Mouse (Mus musculus) stomach, embryonic 14.5 days (tissue): ENCODE results near the gene Grid1. TPM values are rescaled to one million over a fixed set of nuclear protein-coding genes. Genes with fewer than 3 reads are reported as not detected.

Source experiments
- ATAC-seq: fragments of 200-750 bp; cut with Nextera tagmentation; 2 replicates; pipeline ENCODE4 v1.8.0; 2017; ENCODE audit warnings: low read depth, moderate TSS enrichment; ENCODE audit not compliant: insufficient number of reproducible peaks, insufficient read depth, low FRiP score
- H3K27ac ChIP-seq: fragments of 300-500 bp; sonication (generic); 2 replicates; pipeline ENCODE4 v1.5.1; 2014; ENCODE audit warnings: mild to moderate bottlenecking, low read length, moderate library complexity, mixed read lengths
- H3K27me3 ChIP-seq: fragments of 300-500 bp; sonication (generic); 2 replicates; pipeline ENCODE4 v1.6.1; 2014; ENCODE audit warnings: low read length, control low read depth, mixed read lengths; ENCODE audit not compliant: control insufficient read depth, insufficient read depth
- H3K36me3 ChIP-seq: fragments of 300-500 bp; sonication (generic); 2 replicates; pipeline ENCODE4 v1.6.1; 2014; ENCODE audit warnings: mild to moderate bottlenecking, control low read depth, low read length, moderate library complexity, mixed read lengths; ENCODE audit not compliant: control insufficient read depth, insufficient read depth
- H3K4me1 ChIP-seq: fragments of 300-500 bp; sonication (generic); 2 replicates; pipeline ENCODE4 v1.6.1; 2014; ENCODE audit warnings: low read length, control low read depth, mixed read lengths; ENCODE audit not compliant: control insufficient read depth, insufficient read depth
- H3K4me2 ChIP-seq: fragments of 300-500 bp; sonication (generic); replicated peaks from 2 replicates; pipeline ENCODE4 v1.6.1; 2014; ENCODE audit warnings: low read depth, low read length, control low read depth
- H3K4me3 ChIP-seq: fragments of 300-500 bp; sonication (generic); 2 replicates; pipeline ENCODE4 v1.5.1; 2014; ENCODE audit warnings: low read depth, low read length, control low read depth
- H3K9ac ChIP-seq: fragments of 300-500 bp; sonication (generic); replicated peaks from 2 replicates; pipeline ENCODE4 v1.6.1; 2014; ENCODE audit warnings: low read depth, mild to moderate bottlenecking, control low read depth, low read length, moderate library complexity, mixed read lengths
- H3K9me3 ChIP-seq: fragments of 300-500 bp; sonication (generic); 2 replicates; pipeline ENCODE4 v1.6.1; 2016; ENCODE audit warnings: low read depth, low read length, control low read depth; ENCODE audit not compliant: control insufficient read depth
- WGBS: fragments of 180-500 bp; shearing (Covaris S2); extraction: QIAGEN DNeasy Blood & Tissue Kit; methylation state at CpG from one replicate; pipeline ENCODE4 v1.1.7; 2014; 5-methylcytosine and 5-hydroxymethylcytosine counted together
- polyA plus RNA-seq: library from polyadenylated mRNA; unstranded; fragments of >200 nt; fragmentation: Nextera tagmentation; extraction: Ambion mirVana; gene quantifications from 2 replicates; pipeline ENCODE4 v1.2.1, GENCODE M21; 2014

Grid1 gene
- polyA plus RNA-seq, 1 experiment from 2014 or later: 1.1 TPM

DNA sequence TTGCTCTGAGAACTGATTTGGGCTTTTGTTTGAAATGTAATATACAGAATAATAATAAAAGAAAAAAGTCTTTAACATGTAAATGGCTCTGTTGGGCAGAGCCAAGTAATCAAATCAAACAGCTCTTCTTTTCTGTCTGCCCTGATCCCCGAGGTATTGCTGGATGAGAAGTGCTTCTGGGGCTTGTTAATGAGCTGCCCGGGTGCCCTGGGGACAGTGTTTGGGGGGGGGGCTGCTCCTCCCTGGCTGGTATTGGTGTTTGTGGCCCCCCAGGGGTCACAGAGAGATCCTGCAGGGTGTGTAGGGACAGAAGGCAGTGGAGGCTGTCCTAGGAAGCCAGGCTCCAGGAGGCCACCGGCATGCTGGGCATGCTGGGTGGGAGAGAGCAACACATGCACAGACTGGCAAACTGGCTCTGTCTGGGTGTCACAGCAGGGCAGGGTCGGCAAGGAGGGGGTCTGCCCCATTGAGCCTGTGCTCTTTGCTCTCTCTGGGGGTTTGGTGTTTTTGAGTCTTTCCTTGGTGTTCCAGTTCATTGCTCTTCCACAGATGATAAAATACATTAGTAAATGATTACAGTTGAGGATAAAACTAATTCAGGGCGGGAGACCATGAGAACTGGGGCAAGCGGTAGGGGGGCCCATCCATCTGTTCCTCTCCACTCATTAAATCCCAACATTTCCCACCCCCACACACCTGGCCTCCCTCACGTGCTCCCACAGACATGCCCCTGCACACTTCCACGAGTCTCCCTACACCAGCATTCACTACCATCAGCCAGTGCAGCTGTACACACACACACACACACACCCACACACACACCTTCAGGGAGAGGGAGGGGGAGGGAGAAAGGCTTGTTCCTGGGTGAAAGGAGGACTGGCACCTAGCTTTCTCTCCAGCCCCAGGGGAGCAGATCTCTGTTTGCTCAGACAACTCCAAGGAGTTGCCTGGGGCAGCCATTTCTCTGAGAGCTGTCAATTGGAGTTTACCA lies 60.8 kb downstream of the Grid1 start:
- Histone ChIP-seq H3K9ac (no peak overlapping the region), H3K4me1 (no peaks in the 10 kb centered on the region), H3K4me3 (no peak overlapping the region), H3K27me3 (no peaks in the 10 kb centered on the region), H3K27ac (no peak overlapping the region), H3K36me3 (no peaks in the 10 kb centered on the region), H3K9me3 (no peaks in the 10 kb centered on the region), H3K4me2 (no peak overlapping the region)
- no peak for ATAC-seq
- WGBS: 25% methylated on average over 8 of the region's 8 CpGs

DNA sequence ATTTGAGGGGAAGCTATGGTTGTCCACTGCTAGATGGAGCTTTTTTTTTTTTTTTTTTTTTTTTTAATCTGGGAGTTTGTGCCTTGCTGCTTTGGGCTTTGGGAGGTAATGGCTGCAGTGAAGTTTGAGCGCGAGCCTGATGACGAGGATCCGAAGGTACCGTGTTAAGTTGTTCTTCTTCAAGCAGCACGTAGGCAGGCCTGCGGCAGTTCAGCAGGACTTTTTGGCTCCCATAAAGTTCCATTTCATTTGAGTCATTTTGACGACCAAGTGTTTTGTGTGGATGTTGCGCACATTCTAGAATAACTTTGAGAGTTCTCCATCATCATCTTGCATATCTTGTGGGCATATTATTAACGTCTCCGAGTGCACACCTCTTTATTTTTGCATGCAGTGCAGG lies 64.3 kb downstream of the Grid1 start:
- WGBS: 93% methylated on average over 11 of the region's 11 CpGs
- no peaks in the 10 kb centered on the region for H3K36me3 ChIP-seq
- no peaks in the 10 kb centered on the region for H3K9me3 ChIP-seq
- no peak overlapping the region for H3K4me2 ChIP-seq
- no peak for ATAC-seq
- no peak overlapping the region for H3K27ac ChIP-seq
- H3K4me1 ChIP-seq: no peaks in the 10 kb centered on the region
- no peak overlapping the region for H3K9ac ChIP-seq
- no peak overlapping the region for H3K4me3 ChIP-seq
- H3K27me3 ChIP-seq: no peaks in the 10 kb centered on the region

DNA sequence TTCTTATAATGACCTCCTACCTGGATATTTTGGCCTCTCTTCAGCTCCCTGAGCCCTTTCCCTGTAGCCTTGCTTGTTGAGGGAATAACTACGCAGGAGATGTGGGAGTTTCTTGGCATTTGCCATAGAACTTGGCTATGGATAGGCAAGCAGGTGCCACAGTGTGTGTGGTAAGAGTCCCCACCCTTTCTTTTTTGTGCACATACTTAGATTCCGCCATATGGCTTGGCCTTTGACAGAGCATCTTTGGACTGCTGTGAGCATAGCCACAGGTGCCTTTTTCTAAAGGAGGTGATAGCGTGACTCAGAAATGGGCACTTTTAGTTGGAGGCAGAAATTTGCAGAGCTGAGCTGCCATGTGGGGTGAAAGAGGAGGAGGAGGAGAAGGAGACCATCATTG lies 64.7 kb downstream of the Grid1 start:
- H3K4me2 ChIP-seq: no peak overlapping the region
- no peaks in the 10 kb centered on the region for H3K4me1 ChIP-seq
- no peaks in the 10 kb centered on the region for H3K27me3 ChIP-seq
- no peak overlapping the region for H3K27ac ChIP-seq
- H3K9ac ChIP-seq: no peak overlapping the region
- H3K9me3 ChIP-seq: no peaks in the 10 kb centered on the region
- H3K36me3 ChIP-seq: no peaks in the 10 kb centered on the region
- WGBS: 88% methylated on average over 3 of the region's 3 CpGs
- no peak for ATAC-seq
- H3K4me3 ChIP-seq: no peak overlapping the region

DNA sequence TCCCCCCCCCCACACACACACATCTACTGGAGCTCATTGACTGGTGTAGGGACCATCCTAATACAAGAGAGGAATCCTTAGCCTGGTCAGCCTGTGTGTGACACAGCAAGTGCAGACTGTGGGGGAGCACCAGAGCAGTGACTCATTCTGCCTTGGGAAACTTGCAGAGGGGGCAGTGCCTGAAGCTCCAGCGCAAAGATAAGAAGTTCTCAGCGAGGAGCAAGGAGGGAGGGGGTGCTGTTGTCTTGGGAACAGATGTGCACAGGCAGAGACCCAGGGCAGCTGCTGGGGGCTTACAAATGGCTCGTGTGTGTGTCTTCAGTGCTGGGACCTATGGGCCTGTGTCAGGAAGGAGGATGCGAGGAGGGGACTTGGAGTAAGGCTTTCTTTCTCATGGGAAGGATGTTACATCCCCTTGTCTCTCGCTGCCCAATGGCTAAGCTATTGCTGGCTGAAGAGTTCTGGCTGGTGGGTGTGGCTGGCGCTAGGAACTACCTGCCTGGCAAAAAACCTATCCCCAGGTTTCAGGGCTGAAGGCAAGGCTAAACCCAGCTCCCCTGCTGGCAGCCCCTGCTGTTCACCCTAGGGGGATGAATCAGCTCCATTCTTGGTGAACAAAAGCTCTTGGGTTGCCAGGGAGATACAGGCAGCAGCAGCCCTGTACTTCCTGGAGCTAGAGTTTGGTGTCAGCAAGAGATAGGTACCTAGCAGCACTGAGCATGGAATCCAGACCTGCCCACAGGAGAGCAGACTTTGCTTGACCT lies 72.0 kb downstream of the Grid1 start:
- WGBS: 11% methylated on average over 6 of the region's 6 CpGs
- H3K9me3 ChIP-seq: no peaks in the 10 kb centered on the region
- no peaks in the 10 kb centered on the region for H3K36me3 ChIP-seq
- H3K4me2 ChIP-seq: no peak overlapping the region
- ATAC-seq: no peak
- peaks cover 2% of the 10 kb centered on the region; the same call in 1 of the 2 replicates for H3K4me1 ChIP-seq
- H3K4me3 ChIP-seq: no peak overlapping the region
- no peaks in the 10 kb centered on the region for H3K27me3 ChIP-seq
- no peak overlapping the region for H3K27ac ChIP-seq
- H3K9ac ChIP-seq: no peak overlapping the region

DNA sequence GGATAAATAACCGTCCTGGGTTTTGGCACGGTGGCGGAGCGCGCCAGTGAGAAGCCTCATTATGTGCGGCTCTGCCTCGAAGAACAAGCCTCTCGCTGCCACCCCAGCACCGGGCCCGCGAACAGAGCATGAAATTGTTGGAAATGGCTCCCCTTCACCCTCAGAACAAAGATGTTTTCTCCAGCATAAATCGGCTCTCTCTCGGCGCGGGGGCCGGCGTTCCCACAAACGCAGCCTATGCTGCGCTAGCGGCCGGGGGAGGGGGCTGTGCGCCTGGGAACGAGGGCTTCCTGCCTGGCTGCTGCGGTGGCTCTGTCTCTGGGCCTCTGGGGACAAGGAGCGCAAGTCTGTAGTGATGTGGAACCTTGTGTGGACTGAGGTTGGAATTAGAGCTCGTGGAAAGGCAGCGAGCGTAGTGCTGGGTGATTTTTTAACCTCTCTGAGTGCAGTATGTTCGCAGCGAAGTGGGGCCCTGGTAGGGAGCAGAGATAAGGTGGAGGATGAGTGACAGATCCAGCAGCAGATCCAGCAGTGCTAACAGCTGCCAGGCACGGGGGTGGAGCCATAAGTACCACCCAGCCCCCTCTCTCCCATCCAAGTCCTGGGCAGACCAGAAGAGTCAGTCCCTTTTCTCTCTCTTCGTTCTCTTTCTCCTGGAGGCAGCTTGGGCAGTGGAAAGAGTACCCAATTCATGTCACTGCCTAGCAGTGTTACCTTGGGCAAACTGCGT lies 76.5 kb downstream of the Grid1 start:
- WGBS: 6% methylated on average over 33 of the region's 33 CpGs
- ATAC-seq: peak; percentile 50; the same call in 1 of the 2 replicates

DNA sequence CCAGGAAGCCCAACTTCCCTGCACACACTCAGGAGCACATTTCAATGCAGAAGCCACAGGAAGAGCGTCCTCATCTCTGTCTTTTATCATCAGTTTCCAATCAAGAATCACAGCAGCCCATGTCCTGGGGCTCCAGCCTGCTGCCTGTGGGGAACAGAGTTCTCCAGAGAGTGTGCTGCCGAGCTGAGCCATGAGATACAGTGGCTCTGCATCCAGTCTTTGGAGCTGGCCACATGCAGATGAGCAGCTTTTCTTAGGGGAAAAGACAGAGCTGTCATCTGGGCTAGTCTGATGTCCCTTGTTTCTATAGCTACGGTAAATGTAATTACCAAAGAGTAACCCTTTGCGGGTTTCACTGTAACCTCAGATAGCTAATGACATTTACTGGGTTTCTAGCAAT lies 83.9 kb downstream of the Grid1 start:
- H3K4me3 ChIP-seq: no peak overlapping the region
- H3K4me2 ChIP-seq: no peak overlapping the region
- no peak for ATAC-seq
- WGBS: 59% methylated on average over 4 of the region's 4 CpGs
- H3K27me3 ChIP-seq: no peaks in the 10 kb centered on the region
- H3K9ac ChIP-seq: no peak overlapping the region
- H3K36me3 ChIP-seq: no peaks in the 10 kb centered on the region
- no peaks in the 10 kb centered on the region for H3K4me1 ChIP-seq
- H3K9me3 ChIP-seq: no peaks in the 10 kb centered on the region
- no peak overlapping the region for H3K27ac ChIP-seq

More for the DNA sequence above, 76.5 kb downstream of the Grid1 start:
- Histone ChIP-seq H3K4me1 (peaks cover 2% of the 10 kb centered on the region; the same call in 1 of the 2 replicates), H3K27ac (no peak overlapping the region), H3K27me3 (no peaks in the 10 kb centered on the region), H3K4me2 (peak overlapping the region; percentile 54), H3K9me3 (no peaks in the 10 kb centered on the region), H3K36me3 (no peaks in the 10 kb centered on the region), H3K9ac (no peak overlapping the region), H3K4me3 (peak overlapping the region; percentile 27)

DNA sequence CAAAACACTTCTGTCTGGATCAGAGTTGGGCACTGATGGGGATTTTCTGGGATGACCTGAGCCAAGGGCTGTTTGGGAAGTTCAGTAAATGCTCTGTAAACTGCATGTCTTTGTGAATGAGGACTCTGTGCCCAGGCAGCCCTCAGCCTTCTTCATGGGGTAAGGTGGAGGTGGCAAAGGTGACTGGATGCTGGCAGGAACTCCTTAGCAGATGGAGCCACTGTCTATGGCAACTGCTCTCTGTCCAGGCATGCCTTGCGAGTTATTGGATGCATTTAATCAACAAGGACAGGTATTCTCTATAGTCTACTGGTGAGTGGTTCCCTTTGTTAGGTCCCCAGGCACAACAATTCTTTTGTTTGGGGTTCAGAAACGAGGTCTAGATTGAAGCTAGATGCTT lies 85.8 kb downstream of the Grid1 start:
- no peak for ATAC-seq

DNA sequence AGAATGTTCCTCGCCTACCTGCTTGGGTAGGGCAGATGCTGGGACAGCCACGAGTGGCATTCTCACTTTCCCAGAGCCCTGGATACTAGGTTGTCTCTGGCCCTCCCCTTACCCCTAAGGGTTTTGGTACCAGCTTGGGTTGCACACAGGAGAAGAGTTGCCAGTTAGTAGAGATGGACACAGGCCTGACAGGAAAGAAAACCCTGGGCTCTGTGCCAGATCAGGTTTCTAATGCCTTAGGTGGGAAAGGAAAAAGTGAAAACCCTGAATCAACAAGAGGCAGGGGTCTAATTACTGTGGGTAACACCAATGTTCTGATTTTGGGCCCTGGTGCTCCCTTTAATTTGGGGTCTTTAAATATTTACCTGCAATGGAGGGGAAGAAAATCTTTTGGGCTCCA lies 88.5 kb downstream of the Grid1 start:
- no peaks in the 10 kb centered on the region for H3K9me3 ChIP-seq
- no peak for ATAC-seq
- H3K4me3 ChIP-seq: no peak overlapping the region
- H3K9ac ChIP-seq: no peak overlapping the region
- no peaks in the 10 kb centered on the region for H3K27me3 ChIP-seq
- WGBS: 86% methylated on average over 2 of the region's 2 CpGs
- H3K4me1 ChIP-seq: no peaks in the 10 kb centered on the region
- H3K27ac ChIP-seq: no peak overlapping the region
- H3K4me2 ChIP-seq: no peak overlapping the region
- H3K36me3 ChIP-seq: no peaks in the 10 kb centered on the region

More for the DNA sequence above, 85.8 kb downstream of the Grid1 start:
- H3K9ac ChIP-seq: no peak overlapping the region
- no peaks in the 10 kb centered on the region for H3K27me3 ChIP-seq
- no peak overlapping the region for H3K27ac ChIP-seq
- H3K4me2 ChIP-seq: no peak overlapping the region
- no peak overlapping the region for H3K4me3 ChIP-seq
- H3K9me3 ChIP-seq: no peaks in the 10 kb centered on the region
- WGBS: 63% methylated on average over 2 of the region's 2 CpGs
- H3K4me1 ChIP-seq: no peaks in the 10 kb centered on the region
- no peaks in the 10 kb centered on the region for H3K36me3 ChIP-seq
